Mouse (Mus musculus): ENCODE measurements at regions not wholly inside any gene's neighbourhood (a gene's known extent, or its start where the extent isn't known, plus 50 kb on each side); places are given as distances from the start of the nearest gene placed in this dataset.

DNA sequence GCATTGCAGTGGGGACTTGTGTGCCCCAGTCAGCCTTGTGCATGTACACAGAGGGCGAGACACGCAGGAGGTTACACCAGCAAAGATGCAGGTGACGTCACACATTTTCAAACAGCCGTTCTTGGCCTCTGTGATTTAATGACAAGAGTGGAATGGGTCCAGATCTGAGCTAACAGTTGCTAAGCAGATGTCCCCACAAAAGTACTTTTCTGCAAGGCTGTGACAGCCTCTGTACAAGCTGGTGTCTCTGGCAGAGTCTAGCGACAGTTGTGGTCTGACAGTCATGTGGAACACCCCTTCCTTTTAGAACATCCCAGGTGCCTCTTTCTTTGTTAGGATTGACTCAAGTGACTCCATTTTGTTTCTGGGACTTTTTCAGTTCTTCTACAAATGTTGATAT, 203.1 kb downstream of the Bcl11b start:
- no peak for TF ChIP-seq POLR2A (IDR thresholded peaks at IDR 0.05; ENCODE audit: extremely low read depth, insufficient read depth, low read length)
- TF ChIP-seq CTCF (IDR thresholded peaks at IDR 0.05; ENCODE audit: extremely low read depth, insufficient read depth, low read length), result no peak

Data from cortical plate, adult 2 months (tissue).